Mouse (Mus musculus) left cerebral cortex, adult 8-10 months (tissue): ENCODE measurements around the gene Ccsap. TPM values are rescaled to one million over a fixed set of nuclear protein-coding genes. Genes with fewer than 3 reads are reported as not detected.
A peak's percentile ranks its signal among the peaks of the same experiment; 100 is the strongest.

Experiments
- DNase-seq, 2 experiments: peaks; one replicate each; pipeline ENCODE4 v3.0.0; 2022; ENCODE audit warnings: low spot score in 2 of 2
- total RNA-seq, 4 experiments: library from RNA; stranded (reverse); gene quantifications; 2 replicates each; pipeline ENCODE4 v1.2.4; 2022

The Ccsap gene
- total RNA-seq, 4 experiments from 2014 or later, result 56.8 to 64.8 (median 62.6) TPM

DNA sequence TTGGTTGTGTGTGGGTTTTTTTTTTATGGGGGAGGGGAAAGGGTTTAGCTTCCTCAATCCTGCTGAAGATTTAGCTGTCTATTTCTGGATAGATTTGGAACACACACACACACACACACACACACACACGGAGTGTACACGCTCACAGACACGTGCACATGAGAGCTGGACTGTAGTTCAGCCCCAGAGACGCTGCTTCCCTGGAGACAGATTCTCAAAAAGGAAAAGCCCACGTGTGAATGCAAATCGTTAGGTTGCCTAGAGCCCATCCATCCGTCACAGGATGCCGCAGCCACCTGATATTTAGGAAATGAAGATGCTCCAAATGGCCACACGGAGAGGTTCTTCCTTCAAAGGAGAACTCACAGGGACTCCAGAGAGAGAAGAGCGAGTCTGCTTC lies 20.3 kb upstream of the Ccsap start:
- DNase-seq, result peak; percentile 45 to 92

DNA sequence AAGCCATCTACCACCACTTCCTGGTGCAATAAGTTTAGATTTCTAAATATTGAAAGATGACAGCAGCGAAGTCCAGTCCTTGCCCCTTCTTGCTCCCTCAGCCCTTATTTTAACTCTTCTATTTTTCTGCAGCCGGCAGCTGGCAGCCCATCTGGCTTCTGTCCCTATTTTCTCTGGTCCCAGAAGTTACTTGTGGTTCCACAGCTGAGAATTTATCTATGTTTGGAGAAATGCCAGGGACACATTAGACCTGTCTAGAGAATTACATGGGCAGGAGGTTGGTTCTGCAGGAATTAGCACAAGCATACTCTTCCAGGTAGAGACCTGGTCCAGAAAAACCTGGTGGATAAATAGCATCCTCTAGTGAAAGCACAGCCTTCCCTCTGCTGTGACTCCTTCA lies 17.9 kb upstream of the Ccsap start:
- no peak for DNase-seq

DNA sequence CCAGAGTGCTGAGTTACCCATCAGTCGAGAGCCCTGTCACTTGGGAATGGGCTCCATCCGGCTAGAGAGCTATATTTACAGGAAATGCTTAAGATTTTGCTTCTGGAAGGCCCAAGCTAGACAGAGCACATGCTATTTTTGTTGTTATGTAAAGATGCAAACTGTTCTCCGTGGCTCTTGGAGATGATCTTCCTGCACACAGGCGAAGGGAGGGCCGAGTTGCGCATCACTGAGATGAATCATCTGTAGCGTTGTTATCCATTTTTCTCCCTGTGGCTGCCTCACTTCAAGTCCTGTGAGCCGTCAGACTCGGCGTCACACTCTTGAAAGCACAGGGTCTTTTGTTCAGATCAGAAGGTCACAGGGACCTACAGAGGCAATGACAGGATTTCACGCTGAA lies 14.3 kb upstream of the Ccsap start:
- peak in 1 of 2 experiments; percentile 75 for DNase-seq

- DNase-seq, result no peak
Measured at GRCm38 (mm10) chr8:123873364-123873763, 13.4 kb upstream of the Ccsap start.

DNA sequence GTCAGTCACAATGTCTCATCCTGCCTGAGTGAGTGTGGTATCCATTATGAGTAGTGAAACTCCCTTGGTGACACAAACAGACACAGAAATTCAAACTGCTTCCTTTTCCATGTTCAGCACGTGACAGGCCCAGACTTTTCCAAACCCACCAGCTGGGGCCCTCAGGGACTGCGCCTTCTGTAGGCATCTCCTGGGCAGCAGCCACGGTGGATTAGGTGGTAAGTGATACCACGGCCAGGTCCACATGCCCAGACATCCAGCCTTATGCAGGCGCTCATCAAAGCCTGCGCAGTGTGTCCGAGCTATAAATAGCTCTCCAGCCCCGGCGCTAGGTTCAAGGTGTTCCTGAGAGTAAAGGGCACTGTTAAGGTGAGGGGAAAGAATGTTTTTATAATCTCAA lies 12.0 kb upstream of the Ccsap start:
- DNase-seq, result no peak

DNA sequence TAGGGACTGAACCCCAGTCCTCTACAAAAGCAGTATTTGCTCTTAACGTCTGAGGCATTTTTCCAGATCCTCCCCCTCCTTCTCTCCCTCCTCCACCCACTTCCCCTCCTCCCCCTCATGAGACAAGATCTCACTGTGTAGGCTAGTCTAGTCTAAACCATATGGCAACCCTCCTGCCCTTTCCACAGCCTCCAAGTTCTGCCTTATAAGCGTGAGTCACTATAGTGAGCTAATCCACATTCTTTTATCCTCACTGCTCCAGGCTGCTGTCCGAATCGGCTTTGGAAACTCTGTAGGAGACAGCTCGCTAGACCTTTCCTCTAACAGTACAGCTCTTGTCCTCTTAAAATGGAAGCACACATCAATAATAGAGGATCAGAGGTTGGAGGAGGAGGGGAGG lies 7.0 kb upstream of the Ccsap start:
- DNase-seq, result no peak

- DNase-seq, result no peak
Measured at GRCm38 (mm10) chr8:123865786-123866185, 5.8 kb upstream of the Ccsap start.

DNA sequence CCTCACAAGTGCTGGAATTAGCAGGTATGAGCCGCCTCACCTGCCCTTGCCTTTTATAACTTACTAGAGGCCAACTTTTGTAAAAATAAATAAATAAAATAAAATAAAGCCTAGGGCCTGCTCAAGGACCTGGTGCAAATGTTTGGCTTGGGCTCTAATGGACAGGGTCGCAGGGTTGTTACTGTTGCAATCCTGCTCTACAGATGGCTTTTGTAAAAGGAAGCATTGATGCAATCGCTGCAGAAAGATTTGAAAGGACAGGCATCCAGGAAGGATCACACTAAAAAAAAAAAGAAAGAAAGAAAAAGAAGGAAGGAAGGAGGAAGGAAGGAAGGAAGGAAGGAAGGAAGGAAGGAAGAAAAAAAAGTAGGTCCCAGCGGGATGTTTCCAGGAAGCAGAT lies 377 bp upstream of the Ccsap start:
- no peak for DNase-seq

DNA sequence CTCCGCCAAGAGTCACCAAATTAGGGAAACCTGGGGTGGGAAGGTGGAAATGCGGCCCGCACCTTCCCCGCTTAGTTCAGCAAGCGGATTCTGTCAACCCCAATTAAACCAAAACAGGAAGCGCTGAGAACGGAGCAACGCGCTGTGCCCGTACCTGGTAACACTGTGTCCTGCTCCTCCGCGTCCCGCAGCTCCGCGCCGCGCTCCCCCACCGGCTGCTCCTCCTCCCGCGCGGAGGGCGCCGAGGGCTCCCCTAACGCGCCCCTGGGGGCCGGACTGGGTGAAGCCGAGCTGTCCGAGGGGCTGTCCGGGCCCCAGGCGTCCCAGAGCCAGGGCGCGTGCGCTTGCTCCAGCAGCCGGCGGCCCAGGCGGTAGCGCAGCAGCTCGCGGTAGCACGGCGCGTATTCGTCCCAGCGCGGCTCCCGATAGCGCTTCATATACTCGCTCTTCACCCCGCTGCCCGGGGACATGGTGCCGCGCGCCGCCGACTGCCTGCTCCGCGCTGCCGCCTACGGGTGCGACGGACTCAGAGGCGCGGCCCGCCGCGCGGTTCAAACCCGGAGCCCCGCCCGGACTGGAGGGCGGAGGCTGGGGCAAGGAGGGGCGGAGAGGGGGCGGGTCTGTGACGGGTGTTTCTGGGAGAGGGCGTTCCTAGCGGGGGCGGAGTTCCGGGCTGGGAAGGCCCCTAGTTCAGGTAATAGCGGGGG lies 915 bp downstream of the Ccsap start:
- DNase-seq, result peak; percentile 78 to 91

- DNase-seq, result no peak
Measured at GRCm38 (mm10) chr8:123858574-123858940, 1.5 kb downstream of the Ccsap start.

DNA sequence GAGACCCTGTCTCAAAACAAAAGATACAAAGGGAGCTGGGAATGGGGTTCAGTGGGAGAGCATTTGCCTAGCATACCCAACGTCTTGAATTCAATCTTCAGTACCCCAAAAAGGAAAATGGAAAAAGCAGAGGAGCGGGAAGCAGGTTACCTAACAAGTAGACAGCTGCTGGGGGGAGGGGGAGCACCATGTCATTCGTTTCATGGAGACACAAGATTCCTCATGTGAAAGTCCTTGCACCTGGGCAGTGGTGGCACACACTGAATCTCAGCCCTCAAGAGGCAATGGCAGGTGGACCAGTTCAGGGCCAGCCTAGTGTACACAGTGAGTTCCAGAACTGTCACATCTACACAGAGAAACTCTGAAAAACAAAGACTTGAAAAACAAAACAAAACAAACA lies 2.6 kb downstream of the Ccsap start:
- no peak for DNase-seq

- no peak for DNase-seq
Measured at GRCm38 (mm10) chr8:123854733-123855475, 5.1 kb downstream of the Ccsap start.

GRCm38 (mm10) chr8:123854252-123854651 lies 5.8 kb downstream of the Ccsap start:
- DNase-seq, result no peak

DNA sequence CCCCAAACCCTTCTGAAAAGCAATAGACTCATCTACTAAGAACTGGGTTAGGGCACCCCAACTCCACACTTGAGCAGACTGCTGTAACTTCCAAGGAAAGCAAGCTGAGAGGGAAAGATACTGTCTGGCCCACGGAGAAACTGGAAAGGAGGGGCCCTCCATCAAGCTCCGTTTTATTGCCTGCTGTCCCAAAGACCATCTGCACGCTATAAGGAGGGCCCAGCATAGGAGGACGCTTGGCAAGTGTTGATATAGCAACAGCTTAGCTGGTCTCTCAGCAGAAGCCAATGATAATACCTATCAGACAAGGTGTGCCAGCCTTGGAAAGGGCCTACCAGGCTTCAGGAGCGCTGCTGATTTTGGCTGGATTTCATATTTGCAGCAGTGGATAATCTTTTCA lies 8.4 kb downstream of the Ccsap start:
- no peak for DNase-seq

DNA sequence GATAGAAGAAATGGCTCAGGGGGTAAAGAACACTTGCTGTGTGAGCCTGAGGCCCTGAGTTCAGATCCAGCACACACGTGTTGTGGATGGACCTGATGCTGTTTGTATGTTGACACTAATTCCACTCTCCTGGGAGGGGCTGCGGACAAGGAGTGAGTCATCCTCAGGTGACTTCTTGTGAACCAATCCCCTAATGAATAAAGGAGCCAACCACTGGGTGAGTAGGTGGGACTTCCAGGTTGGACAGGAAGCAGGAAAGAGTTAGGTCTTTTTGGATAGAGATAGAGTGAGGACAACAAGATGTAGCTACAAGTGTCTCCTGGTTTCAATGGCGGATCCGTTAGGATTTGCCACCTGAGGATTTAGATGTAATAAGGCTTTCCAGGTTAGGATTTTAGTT lies 10.7 kb downstream of the Ccsap start:
- DNase-seq, result no peak

DNA sequence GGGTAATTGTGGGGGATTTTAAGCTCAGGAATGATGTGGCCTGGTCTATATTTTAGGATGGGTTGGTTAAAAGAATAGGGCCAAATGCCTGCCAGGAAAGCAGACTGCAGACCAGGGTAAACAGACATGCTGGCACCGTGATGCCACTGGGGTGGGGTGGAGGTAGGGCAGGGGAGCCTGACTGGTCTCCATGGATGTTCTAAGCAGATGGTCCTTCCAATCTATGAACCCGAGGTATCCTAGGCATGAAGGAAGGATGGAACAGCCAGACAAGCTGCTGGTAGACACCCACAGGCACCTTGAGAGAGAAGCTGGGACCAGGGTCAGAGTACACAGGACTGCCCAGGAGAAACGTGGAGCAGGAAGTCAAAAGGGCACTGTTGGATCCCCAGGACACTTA lies 12.5 kb downstream of the Ccsap start:
- no peak for DNase-seq

- DNase-seq, result peak in 1 of 2 experiments; percentile 73
Measured at GRCm38 (mm10) chr8:123846509-123846908, 13.5 kb downstream of the Ccsap start.

DNA sequence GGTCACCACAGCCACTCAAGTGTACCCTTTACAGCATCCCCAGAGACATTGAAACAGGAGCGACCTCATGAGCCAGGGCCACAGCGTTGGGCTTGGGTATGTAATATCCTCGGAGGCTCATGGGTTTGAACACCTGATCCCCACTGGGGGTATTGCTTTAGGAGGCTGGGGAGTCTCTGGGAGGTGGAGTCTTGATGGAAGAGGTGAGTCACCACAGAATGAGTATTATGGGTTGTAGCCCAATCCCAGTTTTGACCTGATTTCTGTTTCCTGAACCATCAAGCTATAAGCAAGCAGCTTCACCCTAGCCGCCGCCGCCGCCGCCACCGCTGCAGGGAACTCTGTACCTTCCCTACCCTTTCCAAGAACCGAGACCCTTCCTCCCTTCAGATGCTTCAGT lies 14.0 kb downstream of the Ccsap start:
- DNase-seq, result no peak

DNA sequence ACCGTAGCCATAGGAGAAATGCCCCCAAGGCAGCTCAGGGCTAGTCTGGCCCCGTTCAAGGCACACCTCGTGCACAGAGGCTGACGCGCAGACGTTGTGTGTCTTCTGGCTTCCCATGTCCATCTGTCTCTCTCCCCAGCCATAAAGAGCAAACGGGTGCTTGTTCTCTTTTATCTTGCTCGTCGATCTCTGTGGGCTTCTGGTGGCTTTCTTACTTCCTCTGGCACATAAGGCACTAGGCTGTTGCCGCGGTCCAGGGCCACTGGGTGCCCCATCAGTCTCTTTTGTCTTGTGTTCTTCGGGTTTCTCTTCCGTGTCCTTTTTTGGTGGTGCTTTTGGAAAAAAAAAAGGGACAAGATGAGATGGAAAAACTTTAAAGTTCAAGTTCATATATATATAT lies 14.9 kb downstream of the Ccsap start:
- no peak for DNase-seq

- no peak for DNase-seq
Measured at GRCm38 (mm10) chr8:123844341-123844740, 15.7 kb downstream of the Ccsap start.

- no peak for DNase-seq
Measured at GRCm38 (mm10) chr8:123842086-123842485, 17.9 kb downstream of the Ccsap start.

DNA sequence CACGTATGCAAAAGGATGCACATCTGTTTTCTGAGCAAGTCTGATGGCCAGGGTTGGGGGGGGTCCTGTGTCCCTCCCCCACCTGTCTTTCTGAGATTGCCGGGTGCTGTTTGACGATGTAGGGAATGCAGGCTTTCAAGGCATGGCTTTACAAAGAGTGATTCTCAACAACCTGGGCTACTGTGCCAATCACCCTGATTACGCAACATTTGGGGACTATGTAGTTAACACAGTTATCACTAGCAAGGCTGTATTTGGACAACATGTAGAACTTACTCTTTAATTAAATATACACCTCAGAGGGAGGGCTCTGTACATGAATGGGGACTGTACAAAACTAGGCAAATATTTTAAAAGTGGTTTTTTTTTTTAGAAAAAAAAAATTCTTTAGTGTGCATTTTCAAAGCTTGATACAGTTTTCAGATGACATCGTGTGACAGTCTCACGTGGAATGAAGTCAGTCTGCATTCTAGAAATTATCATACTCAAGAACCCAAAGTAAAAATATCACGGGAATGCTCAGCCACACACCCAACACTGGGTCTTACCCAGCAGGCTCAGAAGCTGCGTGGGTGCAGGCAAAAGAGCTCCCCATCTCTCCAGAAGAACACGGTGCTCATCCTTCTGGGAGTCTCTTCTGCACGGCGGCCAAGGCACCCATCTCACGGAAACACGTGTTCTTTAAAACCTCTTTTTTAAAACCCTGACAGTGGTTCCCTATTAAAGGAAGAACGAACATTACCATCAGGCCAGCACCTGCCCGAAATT lies 19.2 kb downstream of the Ccsap start:
- DNase-seq, result peak in 1 of 2 experiments; percentile 90
